Mouse (Mus musculus): ENCODE results near the gene Mrap2. TPM values are rescaled to one million over a fixed set of nuclear protein-coding genes. Genes with fewer than 3 reads are reported as not detected.

The Mrap2 gene
- polyA plus RNA-seq, 1 experiment from 2014 or later, result 3.9 TPM

GRCm38 (mm10) chr9:87197277-87197676 is 53.2 kb downstream of the Mrap2 start:
- Histone ChIP-seq H3K9me3 (replicated peaks; ENCODE audit: control insufficient read depth, low read length, poor library complexity, severe bottlenecking) (no peaks in the 10 kb centered on the region), H3K4me3 (ENCODE audit: low read depth, low read length) (no peak overlapping the region), H3K4me1 (ENCODE audit: control insufficient read depth, insufficient read depth, low read length) (no peaks in the 10 kb centered on the region), H3K4me2 (ENCODE audit: low read length) (no peak overlapping the region), H3K36me3 (ENCODE audit: control insufficient read depth, insufficient read depth, low read length) (peaks cover 16% of the 10 kb centered on the region), H3K27ac (ENCODE audit: low read length) (no peak overlapping the region), H3K27me3 (ENCODE audit: control insufficient read depth, insufficient read depth, low read depth, low read length) (no peaks in the 10 kb centered on the region), H3K9ac (ENCODE audit: low read depth, low read length) (no peak overlapping the region)
- ATAC-seq, result no peak
- 84% methylated on average over 3 of the region's 3 CpGs for WGBS

GRCm38 (mm10) chr9:87198036-87198435 is 53.9 kb downstream of the Mrap2 start:
- Histone ChIP-seq H3K9me3 (replicated peaks; ENCODE audit: control insufficient read depth, low read length, poor library complexity, severe bottlenecking) (no peaks in the 10 kb centered on the region), H3K36me3 (ENCODE audit: control insufficient read depth, insufficient read depth, low read length) (peaks cover 12% of the 10 kb centered on the region), H3K9ac (ENCODE audit: low read depth, low read length) (no peak overlapping the region), H3K27ac (ENCODE audit: low read length) (no peak overlapping the region), H3K27me3 (ENCODE audit: control insufficient read depth, insufficient read depth, low read depth, low read length) (no peaks in the 10 kb centered on the region), H3K4me3 (ENCODE audit: low read depth, low read length) (no peak overlapping the region), H3K4me2 (ENCODE audit: low read length) (no peak overlapping the region), H3K4me1 (ENCODE audit: control insufficient read depth, insufficient read depth, low read length) (no peaks in the 10 kb centered on the region)
- ATAC-seq, result no peak
- 90% methylated on average over 6 of the region's 6 CpGs for WGBS

- Histone ChIP-seq H3K9me3 (replicated peaks; ENCODE audit: control insufficient read depth, low read length, poor library complexity, severe bottlenecking) (no peaks in the 10 kb centered on the region), H3K27ac (ENCODE audit: low read length) (no peak overlapping the region), H3K4me3 (ENCODE audit: low read depth, low read length) (no peak overlapping the region), H3K27me3 (ENCODE audit: control insufficient read depth, insufficient read depth, low read depth, low read length) (no peaks in the 10 kb centered on the region), H3K9ac (ENCODE audit: low read depth, low read length) (no peak overlapping the region), H3K4me2 (ENCODE audit: low read length) (no peak overlapping the region), H3K4me1 (ENCODE audit: control insufficient read depth, insufficient read depth, low read length) (no peaks in the 10 kb centered on the region), H3K36me3 (ENCODE audit: control insufficient read depth, insufficient read depth, low read length) (peaks cover 10% of the 10 kb centered on the region; the same call in 1 of the 2 replicates)
- no peak for ATAC-seq
- 93% methylated on average over 5 of the region's 5 CpGs for WGBS
Observed at GRCm38 (mm10) chr9:87200426-87200825, 56.3 kb downstream of the Mrap2 start.

- H3K27me3 ChIP-seq (ENCODE audit: control insufficient read depth, insufficient read depth, low read depth, low read length), result no peaks in the 10 kb centered on the region
- peaks cover 10% of the 10 kb centered on the region; the same call in 1 of the 2 replicates for H3K36me3 ChIP-seq (ENCODE audit: control insufficient read depth, insufficient read depth, low read length)
- H3K9me3 ChIP-seq (replicated peaks; ENCODE audit: control insufficient read depth, low read length, poor library complexity, severe bottlenecking), result no peaks in the 10 kb centered on the region
- no peak overlapping the region for H3K9ac ChIP-seq (ENCODE audit: low read depth, low read length)
- no peak for ATAC-seq
- H3K4me2 ChIP-seq (ENCODE audit: low read length), result no peak overlapping the region
- no peaks in the 10 kb centered on the region for H3K4me1 ChIP-seq (ENCODE audit: control insufficient read depth, insufficient read depth, low read length)
- 98% methylated on average over 4 of the region's 4 CpGs for WGBS
- no peak overlapping the region for H3K4me3 ChIP-seq (ENCODE audit: low read depth, low read length)
- no peak overlapping the region for H3K27ac ChIP-seq (ENCODE audit: low read length)
Observed at GRCm38 (mm10) chr9:87200919-87201318, 56.8 kb downstream of the Mrap2 start.

GRCm38 (mm10) chr9:87202431-87202830 is 58.3 kb downstream of the Mrap2 start:
- 85% methylated on average over 6 of the region's 6 CpGs for WGBS
- no peaks in the 10 kb centered on the region for H3K27me3 ChIP-seq (ENCODE audit: control insufficient read depth, insufficient read depth, low read depth, low read length)
- H3K27ac ChIP-seq (ENCODE audit: low read length), result no peak overlapping the region
- peaks cover 10% of the 10 kb centered on the region; the same call in 1 of the 2 replicates for H3K36me3 ChIP-seq (ENCODE audit: control insufficient read depth, insufficient read depth, low read length)
- no peak for ATAC-seq
- H3K4me3 ChIP-seq (ENCODE audit: low read depth, low read length), result no peak overlapping the region
- no peak overlapping the region for H3K4me2 ChIP-seq (ENCODE audit: low read length)
- H3K4me1 ChIP-seq (ENCODE audit: control insufficient read depth, insufficient read depth, low read length), result no peaks in the 10 kb centered on the region
- H3K9me3 ChIP-seq (replicated peaks; ENCODE audit: control insufficient read depth, low read length, poor library complexity, severe bottlenecking), result no peaks in the 10 kb centered on the region
- H3K9ac ChIP-seq (ENCODE audit: low read depth, low read length), result no peak overlapping the region

- no peak overlapping the region for H3K9ac ChIP-seq (ENCODE audit: low read depth, low read length)
- no peak for ATAC-seq
- no peak overlapping the region for H3K4me3 ChIP-seq (ENCODE audit: low read depth, low read length)
- H3K4me2 ChIP-seq (ENCODE audit: low read length), result no peak overlapping the region
- no peak overlapping the region for H3K27ac ChIP-seq (ENCODE audit: low read length)
- no peaks in the 10 kb centered on the region for H3K9me3 ChIP-seq (replicated peaks; ENCODE audit: control insufficient read depth, low read length, poor library complexity, severe bottlenecking)
- H3K4me1 ChIP-seq (ENCODE audit: control insufficient read depth, insufficient read depth, low read length), result no peaks in the 10 kb centered on the region
- H3K27me3 ChIP-seq (ENCODE audit: control insufficient read depth, insufficient read depth, low read depth, low read length), result no peaks in the 10 kb centered on the region
- WGBS, result 95% methylated on average over 9 of the region's 9 CpGs
- peaks cover 16% of the 10 kb centered on the region for H3K36me3 ChIP-seq (ENCODE audit: control insufficient read depth, insufficient read depth, low read length)
Observed at GRCm38 (mm10) chr9:87210830-87211339, 66.8 kb downstream of the Mrap2 start.

- H3K9me3 ChIP-seq (replicated peaks; ENCODE audit: control insufficient read depth, low read length, poor library complexity, severe bottlenecking), result no peaks in the 10 kb centered on the region
- WGBS, result 87% methylated on average over 4 of the region's 4 CpGs
- no peak overlapping the region for H3K27ac ChIP-seq (ENCODE audit: low read length)
- no peaks in the 10 kb centered on the region for H3K4me1 ChIP-seq (ENCODE audit: control insufficient read depth, insufficient read depth, low read length)
- no peak for ATAC-seq
- no peak overlapping the region for H3K4me2 ChIP-seq (ENCODE audit: low read length)
- H3K4me3 ChIP-seq (ENCODE audit: low read depth, low read length), result no peak overlapping the region
- H3K27me3 ChIP-seq (ENCODE audit: control insufficient read depth, insufficient read depth, low read depth, low read length), result no peaks in the 10 kb centered on the region
- peaks cover 13% of the 10 kb centered on the region; the same call in 1 of the 2 replicates for H3K36me3 ChIP-seq (ENCODE audit: control insufficient read depth, insufficient read depth, low read length)
- no peak overlapping the region for H3K9ac ChIP-seq (ENCODE audit: low read depth, low read length)
Observed at GRCm38 (mm10) chr9:87213204-87213603, 69.1 kb downstream of the Mrap2 start.

Other genes with a start within 250 kb of the Mrap2 start
- 9.3 and 9.4 TPM in 2 replicates for gene Ripply2, start 128.8 kb upstream of the Mrap2 start, polyA plus RNA-seq (2015; fragmentation: Nextera tagmentation; extraction: Ambion mirVana)
- gene Cyb5r4, start 122.3 kb upstream of the Mrap2 start, polyA plus RNA-seq (2015; fragmentation: Nextera tagmentation; extraction: Ambion mirVana), result 56.8 and 61.3 TPM in 2 replicates
- gene Cep162, start 111.2 kb downstream of the Mrap2 start, polyA plus RNA-seq (2015; fragmentation: Nextera tagmentation; extraction: Ambion mirVana), result 6.4 and 7.4 TPM in 2 replicates